Comparison of ENCODE assay signal across 47 mouse cellular contexts in the genomic region with DNA sequence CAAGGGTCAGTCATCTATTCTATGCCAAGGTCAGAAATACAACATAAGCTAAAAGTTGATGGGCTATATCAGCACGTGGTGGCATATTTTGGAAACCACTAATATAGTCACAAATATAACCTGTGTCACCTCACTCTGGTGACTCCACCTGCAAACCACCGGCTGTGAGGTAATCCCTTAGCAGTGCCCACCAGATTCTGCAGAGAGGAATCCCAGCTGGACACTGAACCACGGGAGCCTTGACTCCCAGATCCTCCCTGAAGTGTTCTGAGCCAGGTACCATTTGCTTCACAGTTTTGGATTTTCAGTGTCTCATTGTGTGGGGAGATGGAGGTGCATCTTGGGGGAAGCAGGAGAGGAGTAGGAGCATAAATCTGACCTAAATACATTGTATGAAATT. TPM values are rescaled to one million over a fixed set of nuclear protein-coding genes. Genes with fewer than 3 reads are reported as not detected.
"Had no signal": no experiment of that assay in that cellular context is flagged by ENCODE, and none has a peak within 500 bp of the region (broad histone marks: within the 10 kb centered on the region; RNA-seq: fewer than 3 reads in every experiment).

No protein-coding gene starts in this region.

- H3K27ac ChIP-seq: limb, embryonic 10.5 days; limb, embryonic 12.5 days; limb, embryonic 13.5 days; limb, embryonic 15.5 days; liver, embryonic 12.5 days; liver, embryonic 13.5 days; liver, embryonic 14.5 days; liver, embryonic 15.5 days; lung, embryonic 15.5 days; macrophage; midbrain, embryonic 10.5 days; midbrain, embryonic 12.5 days; midbrain, embryonic 13.5 days; midbrain, embryonic 15.5 days; neural tube, embryonic 12.5 days had no signal

- H3K36me3 ChIP-seq: limb, embryonic 10.5 days; limb, embryonic 12.5 days; limb, embryonic 13.5 days; limb, embryonic 15.5 days; liver, embryonic 12.5 days; liver, embryonic 13.5 days; liver, embryonic 15.5 days; lung, embryonic 15.5 days; midbrain, embryonic 10.5 days; midbrain, embryonic 12.5 days; midbrain, embryonic 13.5 days; midbrain, embryonic 15.5 days; neural tube, embryonic 12.5 days had no signal

- DNase-seq: left cerebral cortex, postnatal 4 days; liver; liver, embryonic 13.5 days; liver, postnatal 0 days; lung, adult 18-20 months; lung, adult 2 months; lung, embryonic 14.5 days; lung, postnatal 10 days; lung, postnatal 14 days; lung, postnatal 36 days; lung, postnatal 4 days; midbrain, embryonic 14.5 days had no signal

- H3K27me3 ChIP-seq: limb, embryonic 12.5 days; limb, embryonic 13.5 days; limb, embryonic 15.5 days; liver, embryonic 12.5 days; liver, embryonic 13.5 days; liver, embryonic 15.5 days; lung, embryonic 15.5 days; midbrain, embryonic 12.5 days; midbrain, embryonic 13.5 days; midbrain, embryonic 15.5 days; neural tube, embryonic 12.5 days had no signal

- H3K9me3 ChIP-seq: limb, embryonic 10.5 days; limb, embryonic 12.5 days; limb, embryonic 13.5 days; limb, embryonic 15.5 days; liver, embryonic 12.5 days; liver, embryonic 13.5 days; liver, embryonic 15.5 days; lung, embryonic 15.5 days; megakaryocyte, embryonic 14.5 days; midbrain, embryonic 12.5 days; midbrain, embryonic 13.5 days; midbrain, embryonic 15.5 days; neural tube, embryonic 12.5 days had no signal

- H3K4me3 ChIP-seq: limb, embryonic 10.5 days; limb, embryonic 12.5 days; limb, embryonic 13.5 days; limb, embryonic 15.5 days; liver, embryonic 12.5 days; liver, embryonic 13.5 days; liver, embryonic 15.5 days; lung, embryonic 15.5 days; megakaryocyte, embryonic 14.5 days; midbrain, embryonic 10.5 days; midbrain, embryonic 12.5 days; midbrain, embryonic 13.5 days; midbrain, embryonic 15.5 days; myocyte; neural tube, embryonic 12.5 days had no signal

- H3K4me1 ChIP-seq: limb, embryonic 10.5 days; limb, embryonic 12.5 days; limb, embryonic 13.5 days; limb, embryonic 15.5 days; liver, embryonic 12.5 days; liver, embryonic 13.5 days; liver, embryonic 15.5 days; lung, embryonic 15.5 days; megakaryocyte, embryonic 14.5 days; midbrain, embryonic 10.5 days; midbrain, embryonic 12.5 days; midbrain, embryonic 13.5 days; midbrain, embryonic 15.5 days; neural tube, embryonic 12.5 days had no signal

- H3K9ac ChIP-seq: limb, embryonic 12.5 days; limb, embryonic 13.5 days; limb, embryonic 15.5 days; liver, embryonic 12.5 days; liver, embryonic 13.5 days; liver, embryonic 14.5 days; liver, embryonic 15.5 days; liver, postnatal 0 days; lung, embryonic 14.5 days; lung, embryonic 15.5 days; midbrain, embryonic 12.5 days; midbrain, embryonic 13.5 days; midbrain, embryonic 15.5 days; neural tube, embryonic 12.5 days had no signal

RNA-seq across cellular contexts. Expression of a gene that starts 13.1 kb away (rescaled TPM):
- total RNA-seq: left cerebral cortex, postnatal 10 days; left cerebral cortex, postnatal 14 days; left cerebral cortex, postnatal 25 days; left cerebral cortex, postnatal 36 days; megakaryocyte progenitor cell, adult 5-6 weeks; megakaryocyte, adult 5-6 weeks; megakaryocyte-erythroid progenitor cell, adult 5-6 weeks; monocyte, adult 5-6 weeks had no signal
- polyA plus RNA-seq: limb, embryonic 10.5 days; limb, embryonic 11.5 days; limb, embryonic 12.5 days; limb, embryonic 13.5 days; limb, embryonic 14.5 days; limb, embryonic 15.5 days; liver, adult 2 months; liver, embryonic 11.5 days; liver, embryonic 12.5 days; liver, embryonic 13.5 days; liver, embryonic 14.5 days; liver, embryonic 15.5 days; liver, embryonic 16.5 days; liver, postnatal 0 days; lung, adult 2 months; lung, embryonic 14.5 days; lung, embryonic 15.5 days; lung, embryonic 16.5 days; lung, postnatal 0 days; macrophage; midbrain, embryonic 10.5 days; midbrain, embryonic 11.5 days; midbrain, embryonic 12.5 days; midbrain, embryonic 13.5 days; midbrain, embryonic 14.5 days; midbrain, embryonic 15.5 days; midbrain, embryonic 16.5 days; midbrain, postnatal 0 days; myocyte; neural tube, embryonic 11.5 days; neural tube, embryonic 12.5 days had no signal
